Mouse (Mus musculus): ENCODE results near the gene Vps4b.
"Not testable (repeated sequence)": the region's sequence is repeated elsewhere in the genome, so short reads cannot be mapped to it uniquely, and the experiment has no call there.

The Vps4b gene

GRCm38 (mm10) chr1:106752013-106752412 is 44.5 kb downstream of the Vps4b start:
- DNase-seq (ENCODE audit: low spot score) = no peak

GRCm38 (mm10) chr1:106750656-106751055 is 45.9 kb downstream of the Vps4b start:
- no peak for DNase-seq (ENCODE audit: low spot score)

- no peak for DNase-seq (ENCODE audit: low spot score)
These were observed 47.8 kb downstream of the Vps4b start for GRCm38 (mm10) chr1:106748555-106749315.

GRCm38 (mm10) chr1:106742980-106743379 is 53.5 kb downstream of the Vps4b start:
- no peak for DNase-seq (ENCODE audit: low spot score)

- peak; percentile 38 for DNase-seq (ENCODE audit: low spot score)
These were observed 55.8 kb downstream of the Vps4b start for GRCm38 (mm10) chr1:106740735-106741134.

GRCm38 (mm10) chr1:106739810-106740209 is 56.7 kb downstream of the Vps4b start:
- no peak for DNase-seq (ENCODE audit: low spot score)

GRCm38 (mm10) chr1:106738092-106738491 is 58.4 kb downstream of the Vps4b start:
- no peak for DNase-seq (ENCODE audit: low spot score)

- DNase-seq (ENCODE audit: low spot score) = no peak
These were observed 60.3 kb downstream of the Vps4b start for GRCm38 (mm10) chr1:106736211-106736610.

GRCm38 (mm10) chr1:106735586-106735985 is 60.9 kb downstream of the Vps4b start:
- peak; percentile 58 for DNase-seq (ENCODE audit: low spot score)

- no peak for DNase-seq (ENCODE audit: low spot score)
These were observed 74.5 kb downstream of the Vps4b start for GRCm38 (mm10) chr1:106722061-106722460.

- not testable (repeated sequence) for DNase-seq (ENCODE audit: low spot score)
These were observed 78.8 kb downstream of the Vps4b start for GRCm38 (mm10) chr1:106717736-106718135.

GRCm38 (mm10) chr1:106717071-106717601 is 79.4 kb downstream of the Vps4b start:
- peak; percentile 81 for DNase-seq (ENCODE audit: low spot score)

- DNase-seq (ENCODE audit: low spot score) = no peak
These were observed 80.4 kb downstream of the Vps4b start for GRCm38 (mm10) chr1:106716141-106716540.

- no peak for DNase-seq (ENCODE audit: low spot score)
These were observed 81.1 kb downstream of the Vps4b start for GRCm38 (mm10) chr1:106715111-106716083.

GRCm38 (mm10) chr1:106714530-106714981 is 82.0 kb downstream of the Vps4b start:
- DNase-seq (ENCODE audit: low spot score) = no peak
